Mouse (Mus musculus): ENCODE measurements at regions not wholly inside any gene's neighbourhood (a gene's known extent, or its start where the extent isn't known, plus 50 kb on each side); places are given as distances from the start of the nearest gene placed in this dataset.

- Histone ChIP-seq H3K9ac (ENCODE audit: insufficient read depth, low read depth) (no peak overlapping the region), H3K4me2 (ENCODE audit: insufficient read depth, low read depth, poor library complexity, severe bottlenecking) (no peak overlapping the region), H3K36me3 (replicated peaks in 1 of 2; ENCODE audit: control insufficient read depth in 1 of 2, insufficient read depth in 1 of 2, low read length in 1 of 2) (no peaks in the 10 kb centered on the region), H3K27me3 (replicated peaks) (no peaks in the 10 kb centered on the region), H3K79me2 (replicated peaks; ENCODE audit: control insufficient read depth, extremely low read depth, insufficient read depth, poor library complexity, severe bottlenecking) (no peaks in the 10 kb centered on the region), H3K9me3 (replicated peaks; ENCODE audit: low read length) (peaks cover 49% of the 10 kb centered on the region), H3K4me3 (replicated peaks in 1 of 3; ENCODE audit: low read depth in 2 of 3, low read length in 2 of 3, poor library complexity in 1 of 3) (no peak overlapping the region), H3K4me1 (ENCODE audit: control insufficient read depth in 1 of 2, insufficient read depth in 2 of 2) (no peaks in the 10 kb centered on the region), H3K27ac (ENCODE audit: insufficient read depth, low read depth) (no peak overlapping the region)
- in situ Hi-C loops (cut with MboI; ENCODE audit: low pct_ligation_motif_present, low pct_unique_long_range_greater_than_20kb, low sequenced_read_pairs), result no loop called here
- dilution Hi-C loops (cut with MboI; ENCODE audit: extremely low pct_ligation_motif_present, extremely low pct_unique_long_range_greater_than_20kb, low sequenced_read_pairs), result no loop called here
- no peak for DNase-seq (ENCODE audit: extremely low read depth)
- TF ChIP-seq TBP (conservative IDR thresholded peaks at IDR 0.05; ENCODE audit: low read depth, low read length) (no peak), UBTF (IDR thresholded peaks at IDR 0.05; ENCODE audit: low read depth, low read length) (no peak), ZC3H11A (IDR thresholded peaks at IDR 0.05; ENCODE audit: low read depth, low read length) (no peak), MYC (IDR thresholded peaks at IDR 0.05; ENCODE audit: low read depth, low read length) (no peak), HCFC1 (IDR thresholded peaks at IDR 0.05; ENCODE audit: low read depth, low read length) (no peak), BHLHE40 (IDR thresholded peaks at IDR 0.05; ENCODE audit: low read depth, low read length) (no peak), CHD1 (IDR thresholded peaks at IDR 0.05; ENCODE audit: low read depth, low read length) (no peak), EP300 (IDR thresholded peaks at IDR 0.05; ENCODE audit: low read length) (no peak), KAT2A (IDR thresholded peaks at IDR 0.05; ENCODE audit: insufficient replicate concordance, low read length) (no peak), ZNF384 (IDR thresholded peaks at IDR 0.05; ENCODE audit: low read depth, low read length) (no peak)
These were observed 2149.9 kb upstream of the Lrrc6 start for GRCm38 (mm10) chr15:68650609-68651008.

DNA sequence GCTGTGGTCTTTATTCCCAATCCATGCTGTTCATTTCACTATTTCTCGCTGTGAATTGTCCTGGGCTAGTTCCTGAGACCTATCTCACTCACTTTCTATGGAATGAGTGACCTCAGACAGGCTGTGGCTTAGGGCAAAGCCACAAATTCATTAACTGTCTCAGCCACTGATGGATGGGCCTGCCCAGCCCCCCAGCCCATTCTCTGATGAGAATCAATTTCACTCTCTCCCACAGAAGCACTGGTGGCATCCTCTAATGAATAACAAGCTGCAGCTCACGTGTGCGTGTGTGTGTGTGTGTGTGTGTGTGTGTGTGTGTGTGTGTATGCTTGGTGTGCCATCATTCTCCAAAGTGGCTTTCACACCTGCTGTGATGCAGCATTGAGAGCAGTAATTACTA is 2149.3 kb upstream of the Lrrc6 start:
- Histone ChIP-seq H3K4me2 (ENCODE audit: insufficient read depth, low read depth, poor library complexity, severe bottlenecking) (no peak overlapping the region), H3K36me3 (replicated peaks in 1 of 2; ENCODE audit: control insufficient read depth in 1 of 2, insufficient read depth in 1 of 2, low read length in 1 of 2) (no peaks in the 10 kb centered on the region), H3K27me3 (replicated peaks) (no peaks in the 10 kb centered on the region), H3K27ac (ENCODE audit: insufficient read depth, low read depth) (no peak overlapping the region), H3K9me3 (replicated peaks; ENCODE audit: low read length) (peaks cover 50% of the 10 kb centered on the region), H3K9ac (ENCODE audit: insufficient read depth, low read depth) (no peak overlapping the region), H3K4me3 (replicated peaks in 1 of 3; ENCODE audit: low read depth in 2 of 3, low read length in 2 of 3, poor library complexity in 1 of 3) (no peak overlapping the region), H3K4me1 (ENCODE audit: control insufficient read depth in 1 of 2, insufficient read depth in 2 of 2) (no peaks in the 10 kb centered on the region), H3K79me2 (replicated peaks; ENCODE audit: control insufficient read depth, extremely low read depth, insufficient read depth, poor library complexity, severe bottlenecking) (no peaks in the 10 kb centered on the region)
- no peak for DNase-seq (ENCODE audit: extremely low read depth)
- dilution Hi-C loops (cut with MboI; ENCODE audit: extremely low pct_ligation_motif_present, extremely low pct_unique_long_range_greater_than_20kb, low sequenced_read_pairs) (no loop called here), in situ Hi-C loops (cut with MboI; ENCODE audit: low pct_ligation_motif_present, low pct_unique_long_range_greater_than_20kb, low sequenced_read_pairs) (no loop called here)
- TF ChIP-seq MEF2A (IDR thresholded peaks at IDR 0.05; ENCODE audit: borderline replicate concordance, low read depth, low read length) (no peak), ZNF384 (IDR thresholded peaks at IDR 0.05; ENCODE audit: low read depth, low read length) (no peak), EP300 (IDR thresholded peaks at IDR 0.05; ENCODE audit: low read length) (no peak), GABPA (IDR thresholded peaks at IDR 0.05; ENCODE audit: insufficient replicate concordance, low read depth, low read length) (no peak), MYC (IDR thresholded peaks at IDR 0.05; ENCODE audit: low read depth, low read length) (no peak), SIN3A (IDR thresholded peaks at IDR 0.05; ENCODE audit: low read length) (no peak), KAT2A (IDR thresholded peaks at IDR 0.05; ENCODE audit: insufficient replicate concordance, low read length) (no peak), RAD21 (IDR thresholded peaks at IDR 0.05; ENCODE audit: low read depth, low read length) (no peak), IRF4 (IDR thresholded peaks at IDR 0.05; ENCODE audit: low read depth, low read length) (no peak), JUND (conservative IDR thresholded peaks at IDR 0.05; ENCODE audit: low read depth, low read length) (no peak), CHD2 (IDR thresholded peaks at IDR 0.05; ENCODE audit: low read length) (no peak), SMC3 (IDR thresholded peaks at IDR 0.05; ENCODE audit: low read depth, low read length) (no peak), NRF1 (IDR thresholded peaks at IDR 0.05; ENCODE audit: low read depth, low read length) (no peak), ETS1 (conservative IDR thresholded peaks at IDR 0.05; ENCODE audit: low read depth, low read length) (no peak), ZMIZ1 (IDR thresholded peaks at IDR 0.05; ENCODE audit: low read depth, low read length) (no peak), TBP (conservative IDR thresholded peaks at IDR 0.05; ENCODE audit: low read depth, low read length) (no peak), JUN (IDR thresholded peaks at IDR 0.05; ENCODE audit: insufficient read depth, low read depth, low read length) (no peak), RCOR1 (conservative IDR thresholded peaks at IDR 0.05; ENCODE audit: low read depth, low read length) (no peak), HCFC1 (IDR thresholded peaks at IDR 0.05; ENCODE audit: low read depth, low read length) (no peak), MXI1 (IDR thresholded peaks at IDR 0.05; ENCODE audit: low read depth, low read length) (no peak)

Measured in CH12.LX (cell line).